ENCODE assay signal across 9 mouse cellular contexts in the genomic region with DNA sequence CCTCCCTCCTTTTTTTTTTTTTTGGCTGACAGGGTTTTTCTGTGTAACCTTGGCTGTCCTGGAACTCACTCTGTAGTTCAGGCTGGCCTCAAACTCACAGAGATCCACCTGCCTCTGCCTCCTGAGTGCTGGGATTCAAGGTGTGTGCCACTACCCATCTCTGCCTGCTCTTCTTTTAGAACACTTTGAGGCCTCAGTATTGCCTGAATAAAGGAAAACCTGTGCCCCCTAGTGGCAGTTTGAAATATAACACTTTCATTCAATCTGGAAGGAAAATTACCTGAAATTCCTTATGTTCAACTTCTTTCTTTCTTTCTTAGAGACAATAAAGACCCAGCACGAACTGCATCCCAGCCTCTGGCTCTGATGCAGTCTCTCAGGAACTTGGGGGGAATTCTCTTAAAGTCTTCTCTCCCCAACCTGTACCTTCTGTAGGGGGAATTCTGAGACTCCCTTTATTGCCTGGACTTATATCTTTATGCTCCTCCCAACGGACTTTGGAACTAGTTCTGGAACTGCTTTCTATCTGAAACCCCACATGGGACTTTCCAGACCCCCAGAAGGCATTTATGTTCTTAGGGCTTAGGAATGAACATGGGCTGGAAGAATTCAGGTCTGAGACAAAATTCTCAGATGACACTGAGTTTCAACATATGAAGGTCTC. TPM values are rescaled to one million over a fixed set of nuclear protein-coding genes. Genes with fewer than 3 reads are reported as not detected.
A peak's percentile ranks its signal among the peaks of the same experiment; 100 is the strongest.
DNase-seq lines count a peak whose midpoint lies in the region; ATAC-seq and TF ChIP-seq lines count a peak whose summit lies in the region.
"Had no signal": no experiment of that assay in that cellular context is flagged by ENCODE, and none has a peak within 500 bp of the region (broad histone marks: within the 10 kb centered on the region; RNA-seq: fewer than 3 reads in every experiment).

No protein-coding gene starts in this region.

- no peaks in the 10 kb centered on the region for H3K27me3 ChIP-seq in kidney, postnatal 0 days (ENCODE audit: insufficient read depth, low read length)
- H3K27me3 ChIP-seq in E14TG2a.4 (ENCODE audit: insufficient read depth, low read length): peaks cover 18% of the 10 kb centered on the region

- no peak overlapping the region for H3K9ac ChIP-seq in kidney, postnatal 0 days (ENCODE audit: low read depth, low read length)
- H3K9ac ChIP-seq: embryonic facial prominence, embryonic 15.5 days had no signal

- no peaks in the 10 kb centered on the region for H3K36me3 ChIP-seq in kidney, postnatal 0 days (ENCODE audit: insufficient read depth, low read length)
- H3K36me3 ChIP-seq in E14TG2a.4 (ENCODE audit: insufficient read depth, low read length): no peaks in the 10 kb centered on the region
- H3K36me3 ChIP-seq: embryonic facial prominence, embryonic 15.5 days had no signal

- H3K27ac ChIP-seq in kidney, postnatal 0 days: no peak overlapping the region
- H3K27ac ChIP-seq: embryonic facial prominence, embryonic 15.5 days had no signal

- no peak overlapping the region for H3K4me3 ChIP-seq in kidney, postnatal 0 days (replicated peaks; ENCODE audit: low read depth, low read length)
- H3K4me3 ChIP-seq in E14TG2a.4 (replicated peaks; ENCODE audit: low read length): no peak overlapping the region
- H3K4me3 ChIP-seq: embryonic facial prominence, embryonic 15.5 days had no signal

- DNase-seq in kidney, postnatal 0 days (ENCODE audit: low spot score): peak; percentile 76
- DNase-seq in kidney, adult 18-20 months: no peak
- DNase-seq in A20 (ENCODE audit: low read depth, low spot score): peak; percentile 33
- peak; percentile 78 for DNase-seq in embryo, embryonic 10.5 days (ENCODE audit: low spot score)
- peak; percentile 14 for DNase-seq in thymus, postnatal 4 days
- DNase-seq in spleen, postnatal 10 days (ENCODE audit: low spot score in 2 of 2): no peak

- H3K4me1 ChIP-seq in kidney, postnatal 0 days (replicated peaks; ENCODE audit: insufficient read depth, low read length): no peaks in the 10 kb centered on the region
- H3K4me1 ChIP-seq in E14TG2a.4 (replicated peaks; ENCODE audit: low read depth, low read length): no peaks in the 10 kb centered on the region
- H3K4me1 ChIP-seq: embryonic facial prominence, embryonic 15.5 days had no signal

- WGBS in kidney, postnatal 0 days: 20% methylated on average over 2 of the region's 2 CpGs

- H3K9me3 ChIP-seq in kidney, postnatal 0 days (replicated peaks; ENCODE audit: low read length): no peaks in the 10 kb centered on the region
- H3K9me3 ChIP-seq in E14TG2a.4 (ENCODE audit: low read length): no peaks in the 10 kb centered on the region
- H3K9me3 ChIP-seq: embryonic facial prominence, embryonic 15.5 days had no signal

- TF ChIP-seq CTCF in kidney, postnatal 0 days (IDR thresholded peaks at IDR 0.05; ENCODE audit: low read depth): peak; percentile 77
- peak; percentile 72 for TF ChIP-seq CTCF in E14TG2a.4 (conservative IDR thresholded peaks at IDR 0.05; ENCODE audit: low read length)

- ATAC-seq in kidney, postnatal 0 days (replicated peaks; ENCODE audit: low FRiP score, low read depth): no peak
- no peak for ATAC-seq in megakaryocyte progenitor cell, adult 5-6 weeks (replicated peaks; ENCODE audit: poor library complexity)

- no peak overlapping the region for H3K4me2 ChIP-seq in kidney, postnatal 0 days (ENCODE audit: low read length)
- H3K4me2 ChIP-seq: embryonic facial prominence, embryonic 15.5 days had no signal

RNA-seq across cellular contexts. Expression of gene Mal, which starts 11.5 kb away (rescaled TPM):
- polyA plus RNA-seq in kidney, postnatal 0 days (2015; fragmentation: Nextera tagmentation; extraction: Ambion mirVana): 145 and 146 TPM in 2 replicates
- total RNA-seq in megakaryocyte progenitor cell, adult 5-6 weeks (2015): not detected in 2 replicates
- total RNA-seq in megakaryocyte progenitor cell, adult 5-6 weeks (2017): not detected in 2 replicates

Comparison
In these comparisons a context has a peak if more than half of its experiments do, and no peak if none do; other contexts are left out.
1. DNase-seq: peak in kidney, postnatal 0 days (single experiment), A20 (single experiment), embryo, embryonic 10.5 days (single experiment) and thymus, postnatal 4 days (single experiment); none in kidney, adult 18-20 months (single experiment) and spleen, postnatal 10 days (0 of 2).